Mouse (Mus musculus) kidney, adult 2 months (tissue): Measurements from ENCODE around the gene Mthfd1.

ENCODE experiments used
- CTCF ChIP-seq: fragments of 200-500 bp; conservative IDR thresholded peaks from 2 replicates; pipeline ENCODE4 v1.5.1; 2011; ENCODE audit warnings: low read depth, mild to moderate bottlenecking, control low read depth, low read length, moderate library complexity, mixed read lengths; ENCODE audit not compliant: insufficient read depth, insufficient read length
- POLR2A ChIP-seq: fragments of 200-500 bp; IDR thresholded peaks from one replicate; pipeline ENCODE4 v1.6.1; 2011; ENCODE audit warnings: low read depth, low read length, control low read depth

- TF ChIP-seq CTCF = no peak
- TF ChIP-seq POLR2A = no peak
Measured at GRCm38 (mm10) chr12:76253591-76253990, 1.5 kb upstream of the Mthfd1 start.
